Mouse (Mus musculus): Measurements from ENCODE around the gene Noa1. TPM values are rescaled to one million over a fixed set of nuclear protein-coding genes. Genes with fewer than 3 reads are reported as not detected.
A peak's percentile ranks its signal among the peaks of the same experiment; 100 is the strongest.

The Noa1 gene
- polyA plus RNA-seq, 1 experiment from 2014 or later, result 35.5 TPM

DNA sequence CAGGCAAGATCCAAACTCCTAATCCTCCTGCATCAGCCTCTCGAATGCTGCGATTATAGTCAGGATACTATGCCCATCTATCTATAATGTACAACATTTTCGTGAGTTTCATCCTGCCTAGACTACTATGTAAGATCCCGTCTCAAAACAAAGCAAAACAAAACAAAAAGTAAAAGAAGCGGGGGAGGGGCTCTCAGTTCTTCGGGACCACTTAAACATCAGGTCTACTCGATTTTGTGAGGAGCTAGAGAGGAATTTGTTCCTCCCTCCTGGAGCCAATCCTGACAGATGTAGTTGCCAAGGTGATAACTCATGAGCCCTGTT is 64.5 kb downstream of the Noa1 start:
- H3K9ac ChIP-seq, result peak overlapping the region; percentile 19; the same call in 1 of the 2 replicates
- peak overlapping the region; percentile 10 for H3K4me3 ChIP-seq
- no peaks in the 10 kb centered on the region for H3K36me3 ChIP-seq
- H3K27ac ChIP-seq, result no peak overlapping the region
- WGBS, result 40% methylated on average over 7 of the region's 7 CpGs
- ATAC-seq (ENCODE audit: low FRiP score), result no peak; the same call in 1 of the 2 replicates
- peaks cover 9% of the 10 kb centered on the region for H3K4me1 ChIP-seq
- H3K27me3 ChIP-seq, result no peaks in the 10 kb centered on the region
- H3K4me2 ChIP-seq (replicated peaks), result peak overlapping the region; percentile 36
- no peaks in the 10 kb centered on the region for H3K9me3 ChIP-seq (replicated peaks)

DNA sequence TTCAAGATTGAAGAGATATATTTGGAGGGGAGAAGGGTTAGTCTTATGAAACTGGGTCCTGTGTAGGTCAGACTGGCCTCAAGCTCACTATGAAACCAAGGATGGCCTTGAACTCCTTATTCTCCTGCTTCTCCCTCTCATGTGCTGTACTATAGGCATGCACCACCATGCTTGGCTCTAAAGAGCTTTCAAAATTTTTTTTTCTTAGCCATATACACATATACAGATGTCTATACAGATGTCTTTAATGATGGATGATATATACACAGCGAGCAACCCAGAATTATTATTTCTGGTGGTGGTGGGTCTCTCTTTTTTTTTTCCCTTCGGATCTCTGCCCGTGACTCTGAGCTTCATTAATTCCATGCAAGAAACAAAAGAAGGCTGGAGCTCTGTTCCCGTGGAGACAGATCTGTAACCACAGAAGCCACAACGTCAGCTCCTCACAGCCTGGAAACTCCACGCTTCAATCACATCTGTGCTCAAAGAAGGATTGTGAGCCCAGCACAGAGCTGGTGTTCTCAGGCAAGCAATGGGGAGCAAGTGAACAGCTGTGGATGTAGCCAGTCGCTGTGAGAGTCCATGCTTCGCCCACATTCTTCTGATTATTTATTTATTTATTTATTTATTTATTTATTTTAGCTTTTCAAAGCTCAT is 65.4 kb downstream of the Noa1 start:
- WGBS, result 26% methylated on average over 8 of the region's 8 CpGs
- Histone ChIP-seq H3K9me3 (replicated peaks) (no peaks in the 10 kb centered on the region), H3K4me1 (peaks cover 9% of the 10 kb centered on the region), H3K4me3 (no peak overlapping the region), H3K27ac (no peak overlapping the region), H3K4me2 (replicated peaks) (no peak overlapping the region), H3K9ac (no peak overlapping the region), H3K36me3 (no peaks in the 10 kb centered on the region), H3K27me3 (no peaks in the 10 kb centered on the region)
- ATAC-seq (ENCODE audit: low FRiP score), result peak; percentile 30; the same call in 1 of the 2 replicates

Small RNAs within 50 kb of the gene (microRNA-seq; reads per million reads assigned to microRNA genes)
- 0.81 reads per million for gene Mir5098

Other genes with a start within 250 kb of the Noa1 start
- gene Hopx, start 195.0 kb downstream of the Noa1 start, polyA plus RNA-seq (2016; fragmentation: Nextera tagmentation; extraction: Ambion mirVana), result 1.6 and 2.8 TPM in 2 replicates
- 1.5 TPM in 2 replicates for gene Spink2, start 98.6 kb downstream of the Noa1 start, polyA plus RNA-seq (2016; fragmentation: Nextera tagmentation; extraction: Ambion mirVana)
- gene Rest, start 44.6 kb downstream of the Noa1 start, polyA plus RNA-seq (2016; fragmentation: Nextera tagmentation; extraction: Ambion mirVana), result 27.9 and 28.7 TPM in 2 replicates
- 80.1 and 87.0 TPM in 2 replicates for gene Polr2b, start 63 bp upstream of the Noa1 start, polyA plus RNA-seq (2016; fragmentation: Nextera tagmentation; extraction: Ambion mirVana)
- gene Igfbp7, start 98.0 kb upstream of the Noa1 start, polyA plus RNA-seq (2016; fragmentation: Nextera tagmentation; extraction: Ambion mirVana), result 32.2 and 33.7 TPM in 2 replicates

Data from hindbrain, embryonic 12.5 days (tissue).